Mouse (Mus musculus): ENCODE data around the gene Abhd15. TPM values are rescaled to one million over a fixed set of nuclear protein-coding genes. Genes with fewer than 3 reads are reported as not detected.

Gene Abhd15
- total RNA-seq, 2 experiments from 2014 or later, result 12.6 to 14.0 TPM

- DNase-seq, result peak; percentile 68 to 82
Measured at GRCm38 (mm10) chr11:77493512-77494343, 21.2 kb upstream of the Abhd15 start, which contains the start of gene Git1. Gene Git1 (plus strand): TSS chr11:77493562.

- no peak for DNase-seq
Measured at GRCm38 (mm10) chr11:77494344-77494676, 20.6 kb upstream of the Abhd15 start.

GRCm38 (mm10) chr11:77494782-77495181 is 20.1 kb upstream of the Abhd15 start:
- no peak for DNase-seq

GRCm38 (mm10) chr11:77495507-77495906 is 19.4 kb upstream of the Abhd15 start:
- no peak for DNase-seq

GRCm38 (mm10) chr11:77497341-77497756 is 17.6 kb upstream of the Abhd15 start:
- peak; percentile 67 to 82 for DNase-seq

- DNase-seq, result no peak
Measured at GRCm38 (mm10) chr11:77497851-77498250, 17.1 kb upstream of the Abhd15 start.

- DNase-seq, result no peak
Measured at GRCm38 (mm10) chr11:77498261-77499139, 16.4 kb upstream of the Abhd15 start.

GRCm38 (mm10) chr11:77499354-77499753 is 15.6 kb upstream of the Abhd15 start:
- no peak for DNase-seq

- no peak for DNase-seq
Measured at GRCm38 (mm10) chr11:77500361-77501325, 14.3 kb upstream of the Abhd15 start.

GRCm38 (mm10) chr11:77501392-77501791 is 13.5 kb upstream of the Abhd15 start:
- DNase-seq, result peak; percentile 81 to 82

GRCm38 (mm10) chr11:77501971-77502370 is 12.9 kb upstream of the Abhd15 start:
- DNase-seq, result no peak

- no peak for DNase-seq
Measured at GRCm38 (mm10) chr11:77502481-77502880, 12.4 kb upstream of the Abhd15 start.

GRCm38 (mm10) chr11:77503511-77503910 is 11.4 kb upstream of the Abhd15 start:
- no peak for DNase-seq

GRCm38 (mm10) chr11:77504377-77504776 is 10.5 kb upstream of the Abhd15 start:
- DNase-seq, result no peak

- DNase-seq, result no peak
Measured at GRCm38 (mm10) chr11:77505291-77505980, 9.5 kb upstream of the Abhd15 start.

- DNase-seq, result no peak
Measured at GRCm38 (mm10) chr11:77506273-77506672, 8.6 kb upstream of the Abhd15 start.

- no peak for DNase-seq
Measured at GRCm38 (mm10) chr11:77506941-77507340, 8.0 kb upstream of the Abhd15 start.

- no peak for DNase-seq
Measured at GRCm38 (mm10) chr11:77507426-77507825, 7.5 kb upstream of the Abhd15 start.

GRCm38 (mm10) chr11:77508068-77509021 is 6.6 kb upstream of the Abhd15 start:
- DNase-seq, result peak; percentile 90 to 93

- no peak for DNase-seq
Measured at GRCm38 (mm10) chr11:77511336-77511735, 3.6 kb upstream of the Abhd15 start.

Data from adrenal gland, postnatal 36 days (tissue).